Mouse (Mus musculus) limb, embryonic 14.5 days (tissue): Measurements from ENCODE around the gene Gabrb1. TPM values are rescaled to one million over a fixed set of nuclear protein-coding genes. Genes with fewer than 3 reads are reported as not detected.
"Not testable (repeated sequence)": the region's sequence is repeated elsewhere in the genome, so short reads cannot be mapped to it uniquely, and the experiment has no call there.

Experiments used
- ATAC-seq: fragments of 200-750 bp; cut with Nextera tagmentation; 2 replicates; pipeline ENCODE4 v1.8.0; 2017; ENCODE audit warnings: low read depth, moderate number of reproducible peaks, moderate TSS enrichment; ENCODE audit not compliant: low FRiP score
- DNase-seq: peaks from one replicate; pipeline ENCODE4 v3.0.0-alpha.2; 2015; ENCODE audit warnings: low spot score
- H3K27ac ChIP-seq: fragments of 300-500 bp; sonication (generic); replicated peaks from 2 replicates; pipeline ENCODE4 v1.5.1; 2014; ENCODE audit warnings: low read depth, mild to moderate bottlenecking, low read length, moderate library complexity, mixed read lengths
- H3K27me3 ChIP-seq: fragments of 300-500 bp; sonication (generic); 2 replicates; pipeline ENCODE4 v1.6.1; 2014; ENCODE audit warnings: low read length, mixed read lengths; ENCODE audit not compliant: control insufficient read depth, insufficient read depth
- H3K36me3 ChIP-seq: fragments of 300-500 bp; sonication (generic); 2 replicates; pipeline ENCODE4 v1.6.1; 2014; ENCODE audit warnings: mild to moderate bottlenecking, low read length, moderate library complexity, mixed read lengths; ENCODE audit not compliant: control insufficient read depth, insufficient read depth
- H3K4me1 ChIP-seq: fragments of 300-500 bp; sonication (generic); 2 replicates; pipeline ENCODE4 v1.6.1; 2014; ENCODE audit warnings: antibody characterized with exemption, low read length, mixed read lengths; ENCODE audit not compliant: control insufficient read depth, insufficient read depth
- H3K4me2 ChIP-seq: fragments of 300-500 bp; sonication (generic); replicated peaks from 2 replicates; pipeline ENCODE4 v1.6.1; 2014; ENCODE audit warnings: low read depth, mild to moderate bottlenecking, low read length, moderate library complexity; ENCODE audit not compliant: severe bottlenecking
- H3K4me3 ChIP-seq: fragments of 300-500 bp; sonication (generic); replicated peaks from 2 replicates; pipeline ENCODE4 v1.5.1; 2014; ENCODE audit warnings: low read length
- H3K9ac ChIP-seq: fragments of 300-500 bp; sonication (generic); 2 replicates; pipeline ENCODE4 v1.6.1; 2014; ENCODE audit warnings: mild to moderate bottlenecking, low read depth, low read length, moderate library complexity; ENCODE audit not compliant: severe bottlenecking
- H3K9me3 ChIP-seq: fragments of 300-500 bp; sonication (generic); 2 replicates; pipeline ENCODE4 v1.6.1; 2016; ENCODE audit warnings: low read length; ENCODE audit not compliant: control insufficient read depth
- POLR2A ChIP-seq: fragments of 200-500 bp; IDR thresholded peaks from 2 replicates; pipeline ENCODE4 v1.8.0; 2012; ENCODE audit warnings: inconsistent platforms, mild to moderate bottlenecking, moderate library complexity, borderline replicate concordance; ENCODE audit not compliant: insufficient read depth, insufficient read length; ENCODE audit errors: extremely low read depth
- WGBS: fragments of 180-500 bp; shearing (Covaris S2); extraction: QIAGEN DNeasy Blood & Tissue Kit; methylation state at CpG from one replicate; pipeline ENCODE4 v1.1.7; 2014; 5-methylcytosine and 5-hydroxymethylcytosine counted together
- polyA plus RNA-seq, 2 experiments: library from polyadenylated mRNA; depleted of rRNA in 1 of 2; stranded (reverse) in 1 of 2; unstranded in 1 of 2; fragments of >200 nt; fragmentation: Nextera tagmentation in 1 of 2; extraction: Ambion mirVana in 1 of 2; gene quantifications; 2 replicates each; pipeline versions ENCODE4 v1.2.1 to v1.2.3; 2012 to 2014

The Gabrb1 gene
- polyA plus RNA-seq, 2 experiments, result 0.26 to 1.5 TPM

DNA sequence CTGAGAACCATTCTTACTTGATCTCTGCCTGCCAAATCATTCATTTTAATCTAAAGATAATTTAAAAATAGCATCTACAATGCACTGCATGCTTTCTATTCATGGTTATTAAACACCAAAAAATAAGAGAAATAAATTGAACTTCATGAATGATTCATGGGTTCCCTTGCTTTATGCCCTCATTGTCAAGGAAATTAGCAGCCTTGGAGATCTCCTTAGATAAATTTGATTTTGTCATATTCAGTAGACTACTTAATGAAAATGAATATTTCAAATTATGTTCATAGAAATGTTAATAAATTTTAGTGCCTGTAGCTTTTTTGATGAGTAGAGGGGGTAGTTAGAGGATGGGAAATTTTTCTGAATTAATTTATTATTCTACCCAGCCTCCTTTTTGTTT is 379.0 kb downstream of the Gabrb1 start:
- H3K27me3 ChIP-seq, result no peaks in the 10 kb centered on the region
- TF ChIP-seq POLR2A, result no peak

DNA sequence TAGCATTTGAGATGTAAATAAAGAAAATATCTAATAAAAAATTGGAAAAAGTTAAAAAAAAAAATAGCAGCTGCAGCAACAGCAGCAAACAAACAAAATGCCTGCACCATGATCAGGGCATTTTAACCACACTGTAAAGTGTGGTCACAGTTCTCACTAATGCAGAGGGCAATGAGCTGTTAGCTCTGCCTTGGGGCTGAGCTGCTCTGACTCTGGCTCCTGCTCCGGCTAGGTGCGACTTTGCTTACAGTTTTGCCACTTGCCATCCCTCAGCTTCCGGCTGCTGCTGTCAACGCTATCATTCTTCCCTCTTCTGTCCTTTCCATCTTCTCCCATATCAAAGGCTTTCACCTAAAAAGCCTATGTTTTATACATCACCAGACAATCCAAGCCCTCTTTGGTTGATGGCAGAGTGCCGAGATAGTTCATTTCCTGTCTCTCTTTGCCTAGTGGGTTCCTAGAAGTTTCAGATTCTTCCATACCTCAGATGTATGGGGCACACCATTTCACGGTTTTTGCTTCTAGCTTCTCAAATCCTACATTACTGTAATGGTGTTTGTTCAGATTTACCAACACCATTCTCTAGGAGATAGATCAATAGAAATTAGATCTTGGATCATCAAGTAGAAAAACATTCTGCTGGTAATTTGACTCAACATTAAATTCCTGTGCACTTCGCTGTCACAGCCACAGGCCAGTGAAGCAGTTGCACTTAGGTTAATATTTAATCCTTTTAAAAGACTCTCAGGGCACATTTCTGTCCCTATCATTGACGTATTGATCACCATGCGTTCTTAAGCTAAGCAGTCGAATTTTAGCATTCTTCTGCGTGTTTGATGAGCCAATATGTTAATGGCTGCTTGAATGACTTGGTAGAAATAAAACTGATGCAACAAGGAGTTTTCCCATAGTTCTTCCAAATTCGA is 385.6 kb downstream of the Gabrb1 start:
- WGBS, result 75% methylated on average over 12 of the region's 12 CpGs
- DNase-seq, result no peak

More for the DNA sequence above, 379.0 kb downstream of the Gabrb1 start:
- Histone ChIP-seq H3K9ac (no peak overlapping the region), H3K4me1 (no peaks in the 10 kb centered on the region), H3K4me2 (no peak overlapping the region), H3K9me3 (no peaks in the 10 kb centered on the region), H3K4me3 (no peak overlapping the region), H3K36me3 (no peaks in the 10 kb centered on the region), H3K27ac (no peak overlapping the region)
- DNase-seq (no peak), ATAC-seq (no peak)

DNA sequence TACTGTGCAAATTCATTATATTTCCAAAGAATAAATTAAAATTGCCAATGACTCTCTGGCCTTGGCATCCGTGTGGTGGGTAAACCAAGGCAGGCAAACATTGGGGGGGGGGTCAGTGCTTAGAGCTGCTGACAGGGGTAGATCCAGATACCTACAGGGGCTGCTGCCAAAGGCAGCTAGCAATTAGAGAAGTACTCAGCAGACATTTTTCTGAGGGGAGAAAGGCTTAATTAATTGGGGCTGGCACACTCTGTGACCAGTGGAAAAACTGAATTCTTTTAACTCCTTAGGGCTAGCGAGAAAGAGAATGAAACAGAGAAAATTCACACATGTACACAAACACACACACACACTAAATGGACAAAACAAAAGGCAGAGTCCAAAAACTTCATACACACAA is 388.3 kb downstream of the Gabrb1 start:
- Histone ChIP-seq H3K4me2 (no peak overlapping the region), H3K36me3 (no peaks in the 10 kb centered on the region), H3K27ac (no peak overlapping the region), H3K4me1 (no peaks in the 10 kb centered on the region), H3K4me3 (no peak overlapping the region), H3K9me3 (no peaks in the 10 kb centered on the region), H3K9ac (no peak overlapping the region), H3K27me3 (no peaks in the 10 kb centered on the region)
- no peak for TF ChIP-seq POLR2A
- no peak for DNase-seq
- 78% methylated on average over 2 of the region's 2 CpGs for WGBS
- no peak for ATAC-seq

More for the DNA sequence above, 385.6 kb downstream of the Gabrb1 start:
- no peak for ATAC-seq
- no peak overlapping the region for H3K9ac ChIP-seq
- no peaks in the 10 kb centered on the region for H3K4me1 ChIP-seq
- H3K27ac ChIP-seq, result no peak overlapping the region
- H3K36me3 ChIP-seq, result no peaks in the 10 kb centered on the region
- no peak overlapping the region for H3K4me3 ChIP-seq
- no peak overlapping the region for H3K4me2 ChIP-seq
- TF ChIP-seq POLR2A, result no peak
- no peaks in the 10 kb centered on the region for H3K27me3 ChIP-seq
- no peaks in the 10 kb centered on the region for H3K9me3 ChIP-seq

DNA sequence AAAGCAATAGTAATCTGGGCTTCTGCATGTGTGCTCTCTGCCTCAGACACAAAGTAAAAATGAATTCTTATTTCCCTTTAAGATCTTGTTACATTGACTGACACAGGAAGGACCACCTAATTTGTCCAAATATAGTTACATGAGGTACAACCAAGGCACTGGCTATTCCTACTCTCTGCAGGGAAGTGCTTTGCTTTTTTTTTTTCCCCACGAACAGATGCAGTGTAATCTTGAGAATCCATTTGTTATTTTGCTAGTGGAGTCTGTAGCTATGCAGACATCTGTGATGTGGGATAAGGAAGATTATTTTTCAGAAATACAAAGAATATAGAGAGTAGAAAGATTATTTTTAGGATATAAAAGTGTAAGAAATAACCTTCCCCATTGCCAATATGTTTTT is 406.2 kb downstream of the Gabrb1 start:
- H3K9ac ChIP-seq, result no peak overlapping the region
- no peaks in the 10 kb centered on the region for H3K9me3 ChIP-seq
- H3K27ac ChIP-seq, result no peak overlapping the region
- DNase-seq, result no peak
- H3K4me1 ChIP-seq, result no peaks in the 10 kb centered on the region
- no peak overlapping the region for H3K4me3 ChIP-seq
- H3K27me3 ChIP-seq, result no peaks in the 10 kb centered on the region
- no peak for ATAC-seq
- no peaks in the 10 kb centered on the region for H3K36me3 ChIP-seq
- no peak for TF ChIP-seq POLR2A
- H3K4me2 ChIP-seq, result no peak overlapping the region
- 57% methylated on average over 1 of the region's 1 CpGs for WGBS

DNA sequence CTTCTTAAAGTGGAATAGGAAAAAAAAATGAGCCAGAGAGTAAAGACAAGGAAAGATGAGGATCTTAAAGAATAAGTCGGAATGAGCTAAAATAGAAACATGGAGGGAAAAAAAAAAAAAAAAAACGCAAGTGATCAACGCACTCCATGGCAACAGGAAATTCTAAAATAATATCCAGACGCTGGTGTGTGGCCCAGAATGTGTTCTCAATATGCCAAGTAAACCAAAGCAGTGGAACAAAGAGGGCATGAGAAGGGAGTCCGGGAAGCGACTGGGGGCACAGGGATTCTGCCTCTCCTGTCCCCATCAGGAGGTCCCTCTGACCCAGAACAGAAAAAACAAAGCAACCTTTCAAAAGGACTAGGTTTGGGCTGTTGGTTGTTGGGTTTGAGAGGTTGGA is 410.9 kb downstream of the Gabrb1 start:
- 54% methylated on average over 6 of the region's 6 CpGs for WGBS
- Histone ChIP-seq H3K9ac (no peak overlapping the region), H3K4me2 (no peak overlapping the region), H3K4me1 (no peaks in the 10 kb centered on the region), H3K4me3 (no peak overlapping the region), H3K27ac (no peak overlapping the region), H3K27me3 (no peaks in the 10 kb centered on the region), H3K36me3 (no peaks in the 10 kb centered on the region), H3K9me3 (no peaks in the 10 kb centered on the region)
- ATAC-seq (no peak), DNase-seq (no peak)
- no peak for TF ChIP-seq POLR2A

DNA sequence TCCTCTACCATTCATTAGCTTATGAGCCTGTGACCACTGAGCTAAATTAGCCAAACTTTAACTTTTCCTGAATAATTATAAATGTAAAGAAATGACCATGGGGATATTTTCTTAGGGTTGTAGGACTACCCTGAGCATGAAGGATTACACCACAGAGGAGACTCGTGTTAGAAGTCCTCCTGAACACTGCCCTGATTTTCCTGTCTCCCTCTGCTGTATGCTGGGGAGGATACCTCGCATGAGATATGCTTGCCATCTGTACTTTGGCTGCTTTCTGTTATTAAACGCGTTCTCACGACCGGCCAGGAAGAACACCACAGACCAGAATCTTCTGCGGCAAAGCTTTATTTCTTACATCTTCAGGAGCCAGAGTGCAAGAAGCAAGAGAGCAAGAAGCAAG is 411.5 kb downstream of the Gabrb1 start:
- not testable (repeated sequence) for H3K9me3 ChIP-seq, DNase-seq, ATAC-seq, H3K4me3 ChIP-seq, H3K4me1 ChIP-seq, H3K9ac ChIP-seq, H3K36me3 ChIP-seq, H3K27me3 ChIP-seq, H3K4me2 ChIP-seq, H3K27ac ChIP-seq
- 84% methylated on average over 7 of the region's 7 CpGs for WGBS
